Mouse (Mus musculus): Measurements from ENCODE around the gene Olfr1277. TPM values are rescaled to one million over a fixed set of nuclear protein-coding genes. Genes with fewer than 3 reads are reported as not detected.

Gene Olfr1277
- polyA plus RNA-seq (2015; fragmentation: Nextera tagmentation; extraction: Ambion mirVana) = not detected in 2 replicates

DNA sequence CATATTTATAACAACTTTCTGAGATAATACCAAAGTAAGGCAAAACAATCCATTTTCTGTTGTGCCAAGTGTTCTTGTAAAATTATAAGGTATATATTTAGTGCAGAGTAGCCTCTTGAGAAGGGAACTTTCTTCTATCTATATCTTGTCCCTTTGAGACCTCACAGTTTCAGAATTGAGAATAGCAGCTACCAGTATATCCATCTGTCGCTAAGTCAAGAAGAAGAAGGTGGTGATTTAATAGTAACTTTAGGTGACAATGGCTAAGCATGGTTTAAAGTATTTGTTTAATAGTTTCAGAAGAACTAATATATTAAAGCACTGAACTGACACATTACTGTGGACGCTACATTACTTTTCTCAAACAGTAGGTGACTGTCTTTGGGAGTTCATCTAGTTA is at the start of gene Olfr1277:
Gene Olfr1277, minus strand, starts transcription at position 101 of the 400 bp plus-strand sequence.
- no peaks in the 10 kb centered on the region for H3K36me3 ChIP-seq
- no peak within 1 kb of the TSS for H3K27ac ChIP-seq
- no peak within 1 kb of the TSS for H3K4me3 ChIP-seq
- no peak within 1 kb of the TSS for H3K9ac ChIP-seq
- ATAC-seq (ENCODE audit: insufficient number of reproducible peaks, low FRiP score, low TSS enrichment, low read depth) = no peak
- no peak within 1 kb of the TSS for H3K4me2 ChIP-seq
- no peaks in the 10 kb centered on the region for H3K9me3 ChIP-seq
- 77% methylated on average over 2 of the region's 2 CpGs for WGBS
- no peaks in the 10 kb centered on the region for H3K4me1 ChIP-seq
- H3K27me3 ChIP-seq = no peaks in the 10 kb centered on the region

DNA sequence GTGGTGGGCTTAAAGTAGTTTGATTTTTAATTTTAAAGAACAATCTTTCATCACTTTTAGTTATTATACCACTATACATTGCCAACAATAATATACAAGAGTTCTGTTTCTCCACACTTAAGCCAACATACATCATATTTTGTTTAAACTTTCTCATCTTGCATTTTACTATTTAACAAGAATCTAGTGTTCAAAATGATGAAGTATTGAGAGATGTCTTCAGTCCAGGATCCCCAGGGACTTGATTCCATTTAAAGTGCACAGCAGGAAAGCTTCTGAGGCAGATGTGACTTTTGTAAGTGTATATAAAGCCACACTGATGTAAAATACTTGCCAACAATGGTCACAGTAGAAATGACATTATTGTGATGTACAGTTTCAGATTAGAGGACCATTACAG is 39.8 kb upstream of the Olfr1277 start, which contains the start of gene Olfr1280:
Gene Olfr1280, plus strand, starts transcription at position 301 of the 400 bp plus-strand sequence.
- H3K4me1 ChIP-seq = no peaks in the 10 kb centered on the region
- H3K27me3 ChIP-seq = no peaks in the 10 kb centered on the region
- H3K36me3 ChIP-seq = no peaks in the 10 kb centered on the region
- no peaks in the 10 kb centered on the region for H3K9me3 ChIP-seq
- H3K4me3 ChIP-seq = no peak within 1 kb of the TSS
- no peak within 1 kb of the TSS for H3K27ac ChIP-seq
- H3K4me2 ChIP-seq = no peak within 1 kb of the TSS
- ATAC-seq (ENCODE audit: insufficient number of reproducible peaks, low FRiP score, low TSS enrichment, low read depth) = no peak
- H3K9ac ChIP-seq = no peak within 1 kb of the TSS

- no peak within 1 kb of the TSS for H3K27ac ChIP-seq
- H3K4me3 ChIP-seq = no peak within 1 kb of the TSS
- H3K9ac ChIP-seq = no peak within 1 kb of the TSS
- H3K36me3 ChIP-seq = no peaks in the 10 kb centered on the region
- H3K9me3 ChIP-seq = no peaks in the 10 kb centered on the region
- ATAC-seq (ENCODE audit: insufficient number of reproducible peaks, low FRiP score, low TSS enrichment, low read depth) = no peak
- H3K4me2 ChIP-seq = no peak within 1 kb of the TSS
- H3K27me3 ChIP-seq = no peaks in the 10 kb centered on the region
- no peaks in the 10 kb centered on the region for H3K4me1 ChIP-seq
Measured at GRCm38 (mm10) chr2:111300374-111300773, 26.5 kb upstream of the Olfr1277 start, which contains the start of gene Olfr1279. TSS of gene Olfr1279 (plus strand) at chr2:111300635.

DNA sequence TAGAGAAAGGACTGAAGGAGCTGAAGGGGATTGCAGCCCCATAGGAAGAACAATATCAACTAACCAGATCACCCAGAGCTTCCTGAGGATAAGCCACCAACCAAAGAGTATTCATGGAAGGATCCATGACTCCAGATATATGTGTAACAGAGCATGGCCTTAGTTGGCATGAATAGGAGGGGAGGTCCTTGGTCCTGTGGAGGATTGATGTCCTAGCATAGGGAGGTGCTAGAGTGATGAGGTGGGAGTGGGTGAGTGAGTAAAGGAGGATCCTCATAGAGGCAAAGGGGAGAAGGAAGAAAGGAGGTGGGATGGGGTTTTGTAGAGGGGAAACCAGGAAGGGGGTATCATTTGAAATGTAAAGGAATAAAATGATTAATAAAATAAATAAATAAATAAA is 24.6 kb upstream of the Olfr1277 start:
- Histone ChIP-seq H3K9ac (no peak overlapping the region), H3K27ac (no peak overlapping the region), H3K36me3 (no peaks in the 10 kb centered on the region), H3K27me3 (no peaks in the 10 kb centered on the region), H3K9me3 (no peaks in the 10 kb centered on the region), H3K4me2 (no peak overlapping the region), H3K4me3 (no peak overlapping the region), H3K4me1 (no peaks in the 10 kb centered on the region)
- ATAC-seq (ENCODE audit: insufficient number of reproducible peaks, low FRiP score, low TSS enrichment, low read depth) = no peak

DNA sequence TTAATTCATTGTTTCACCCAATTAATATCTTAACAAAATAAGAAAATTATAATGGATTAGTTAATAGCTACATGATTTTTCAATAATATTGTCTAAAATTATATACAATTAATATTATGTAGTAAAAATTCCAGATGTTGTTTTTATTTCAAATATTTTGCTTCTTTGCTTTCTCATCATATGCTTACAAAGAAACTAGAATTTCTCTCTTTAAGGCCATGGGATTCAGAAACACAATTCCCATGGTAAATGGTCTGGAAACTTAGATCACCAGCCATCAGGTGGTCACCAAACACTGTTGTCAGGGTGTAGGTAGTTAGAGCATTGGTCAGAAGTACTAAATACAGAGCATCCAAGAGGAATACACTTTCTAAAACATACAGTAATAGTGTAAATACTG is 15.9 kb upstream of the Olfr1277 start, which contains the start of gene Olfr1278:
Gene Olfr1278, plus strand, starts transcription at position 301 of the 400 bp plus-strand sequence.
- no peak within 1 kb of the TSS for H3K4me2 ChIP-seq
- no peak within 1 kb of the TSS for H3K9ac ChIP-seq
- H3K27me3 ChIP-seq = no peaks in the 10 kb centered on the region
- ATAC-seq (ENCODE audit: insufficient number of reproducible peaks, low FRiP score, low TSS enrichment, low read depth) = no peak
- no peak within 1 kb of the TSS for H3K27ac ChIP-seq
- no peaks in the 10 kb centered on the region for H3K36me3 ChIP-seq
- H3K4me1 ChIP-seq = no peaks in the 10 kb centered on the region
- no peaks in the 10 kb centered on the region for H3K9me3 ChIP-seq
- no peak within 1 kb of the TSS for H3K4me3 ChIP-seq

- Histone ChIP-seq H3K27ac (no peak within 1 kb of the TSS), H3K9ac (no peak within 1 kb of the TSS), H3K4me2 (no peak within 1 kb of the TSS), H3K27me3 (no peaks in the 10 kb centered on the region), H3K4me3 (no peak within 1 kb of the TSS), H3K4me1 (no peaks in the 10 kb centered on the region), H3K9me3 (no peaks in the 10 kb centered on the region), H3K36me3 (no peaks in the 10 kb centered on the region)
- no peak for ATAC-seq (ENCODE audit: insufficient number of reproducible peaks, low FRiP score, low TSS enrichment, low read depth)
Measured at GRCm38 (mm10) chr2:111254216-111254615, 19.7 kb downstream of the Olfr1277 start, which contains the start of gene Olfr1276. TSS of gene Olfr1276 (plus strand) at chr2:111254516.

- Histone ChIP-seq H3K27me3 (no peaks in the 10 kb centered on the region), H3K4me3 (no peak within 1 kb of the TSS), H3K9ac (no peak within 1 kb of the TSS), H3K36me3 (no peaks in the 10 kb centered on the region), H3K27ac (no peak within 1 kb of the TSS), H3K4me1 (no peaks in the 10 kb centered on the region), H3K9me3 (no peaks in the 10 kb centered on the region), H3K4me2 (no peak within 1 kb of the TSS)
- no peak for ATAC-seq (ENCODE audit: insufficient number of reproducible peaks, low FRiP score, low TSS enrichment, low read depth)
- WGBS = 70% methylated on average over 1 of the region's 1 CpGs
Measured at GRCm38 (mm10) chr2:111235186-111235585, 38.7 kb downstream of the Olfr1277 start, which contains the start of gene Olfr1275. TSS of gene Olfr1275 (minus strand) at chr2:111235286.

DNA sequence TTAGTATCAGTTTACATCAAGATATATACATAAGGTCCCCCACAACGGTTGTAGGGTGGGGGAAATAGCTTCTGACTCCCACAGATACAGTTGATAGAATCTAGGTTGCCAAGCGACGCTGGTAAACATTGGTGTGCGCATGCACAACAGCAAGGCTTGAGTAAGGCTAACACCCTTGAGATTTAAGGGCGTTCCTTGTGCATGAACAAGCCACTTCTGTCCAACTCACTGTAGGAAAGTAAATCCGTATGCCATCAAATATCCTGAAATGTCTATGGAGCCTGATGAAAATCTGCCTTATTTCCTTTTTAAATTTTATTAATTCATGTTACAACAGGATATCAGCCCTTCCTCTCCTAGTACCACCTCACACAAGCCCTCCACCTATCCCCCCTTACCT is 44.4 kb downstream of the Olfr1277 start, which contains the start of gene 4930430A15Rik:
Gene 4930430A15Rik, minus strand, starts transcription at position 101 of the 400 bp plus-strand sequence.
- Histone ChIP-seq H3K9ac (no peak within 1 kb of the TSS), H3K27me3 (no peaks in the 10 kb centered on the region), H3K36me3 (no peaks in the 10 kb centered on the region), H3K27ac (no peak within 1 kb of the TSS), H3K9me3 (no peaks in the 10 kb centered on the region), H3K4me1 (no peaks in the 10 kb centered on the region), H3K4me2 (no peak within 1 kb of the TSS), H3K4me3 (no peak within 1 kb of the TSS)
- ATAC-seq (ENCODE audit: insufficient number of reproducible peaks, low FRiP score, low TSS enrichment, low read depth) = no peak
- WGBS = 82% methylated on average over 6 of the region's 6 CpGs

Other genes starting within 250 kb of the Olfr1277 start
- not detected in 2 replicates for gene Gm13941, start 168.1 kb downstream of the Olfr1277 start, polyA plus RNA-seq (2015; fragmentation: Nextera tagmentation; extraction: Ambion mirVana)
- not detected in 2 replicates for gene Gm15130, start 121.2 kb downstream of the Olfr1277 start, polyA plus RNA-seq (2015; fragmentation: Nextera tagmentation; extraction: Ambion mirVana)
- not detected in 2 replicates for gene 4930430A15Rik, start 44.5 kb downstream of the Olfr1277 start, polyA plus RNA-seq (2015; fragmentation: Nextera tagmentation; extraction: Ambion mirVana)
- gene Olfr1275, start 38.8 kb downstream of the Olfr1277 start, polyA plus RNA-seq (2015; fragmentation: Nextera tagmentation; extraction: Ambion mirVana) = not detected in 2 replicates
- gene Olfr1276, start 19.6 kb downstream of the Olfr1277 start, polyA plus RNA-seq (2015; fragmentation: Nextera tagmentation; extraction: Ambion mirVana) = not detected in 2 replicates
- gene Olfr1278, start 16.0 kb upstream of the Olfr1277 start, polyA plus RNA-seq (2015; fragmentation: Nextera tagmentation; extraction: Ambion mirVana) = not detected in 2 replicates
- not detected in 2 replicates for gene Olfr1279, start 26.5 kb upstream of the Olfr1277 start, polyA plus RNA-seq (2015; fragmentation: Nextera tagmentation; extraction: Ambion mirVana)
- not detected in 2 replicates for gene Olfr1280, start 39.9 kb upstream of the Olfr1277 start, polyA plus RNA-seq (2015; fragmentation: Nextera tagmentation; extraction: Ambion mirVana)
- not detected in 2 replicates for gene Olfr1281, start 52.4 kb upstream of the Olfr1277 start, polyA plus RNA-seq (2015; fragmentation: Nextera tagmentation; extraction: Ambion mirVana)
- not detected in 2 replicates for gene Olfr1282, start 62.0 kb upstream of the Olfr1277 start, polyA plus RNA-seq (2015; fragmentation: Nextera tagmentation; extraction: Ambion mirVana)
- not detected in 2 replicates for gene Olfr1283, start 92.7 kb upstream of the Olfr1277 start, polyA plus RNA-seq (2015; fragmentation: Nextera tagmentation; extraction: Ambion mirVana)
- gene Olfr1284, start 101.4 kb upstream of the Olfr1277 start, polyA plus RNA-seq (2015; fragmentation: Nextera tagmentation; extraction: Ambion mirVana) = not detected in 2 replicates
- not detected in 2 replicates for gene Olfr1286, start 149.0 kb upstream of the Olfr1277 start, polyA plus RNA-seq (2015; fragmentation: Nextera tagmentation; extraction: Ambion mirVana)
- gene Olfr1287, start 175.0 kb upstream of the Olfr1277 start, polyA plus RNA-seq (2015; fragmentation: Nextera tagmentation; extraction: Ambion mirVana) = not detected in 2 replicates
- not detected in 2 replicates for gene Olfr1288, start 200.0 kb upstream of the Olfr1277 start, polyA plus RNA-seq (2015; fragmentation: Nextera tagmentation; extraction: Ambion mirVana)
- gene Olfr1289, start 206.7 kb upstream of the Olfr1277 start, polyA plus RNA-seq (2015; fragmentation: Nextera tagmentation; extraction: Ambion mirVana) = not detected in 2 replicates
- gene Olfr1290, start 219.7 kb upstream of the Olfr1277 start, polyA plus RNA-seq (2015; fragmentation: Nextera tagmentation; extraction: Ambion mirVana) = not detected in 2 replicates
- not detected in 2 replicates for gene Olfr1291-ps1, start 223.1 kb upstream of the Olfr1277 start, polyA plus RNA-seq (2015; fragmentation: Nextera tagmentation; extraction: Ambion mirVana)

All from limb, embryonic 15.5 days (tissue).